Mouse (Mus musculus) embryonic facial prominence, embryonic 11.5 days (tissue): ENCODE measurements around the gene Fam160b1. TPM values are rescaled to one million over a fixed set of nuclear protein-coding genes. Genes with fewer than 3 reads are reported as not detected.

Experiments
- ATAC-seq: fragments of 200-750 bp; cut with Nextera tagmentation; replicated peaks from 2 replicates; pipeline ENCODE4 v1.8.0; 2017; ENCODE audit warnings: low read depth; ENCODE audit not compliant: insufficient number of reproducible peaks, low FRiP score, low TSS enrichment
- DNase-seq: peaks from one replicate; pipeline ENCODE4 v3.0.0-alpha.2; 2015; ENCODE audit warnings: low spot score
- H3K27ac ChIP-seq: fragments of 300-500 bp; sonication (generic); replicated peaks from 2 replicates; pipeline ENCODE4 v1.5.1; 2014; ENCODE audit warnings: mild to moderate bottlenecking, low read depth, low read length, control low read depth
- H3K27me3 ChIP-seq: fragments of 300-500 bp; sonication (generic); 2 replicates; pipeline ENCODE4 v1.6.1; 2014; ENCODE audit warnings: mild to moderate bottlenecking, low read length, moderate library complexity, mixed read lengths; ENCODE audit not compliant: control insufficient read depth, insufficient read depth
- H3K36me3 ChIP-seq: fragments of 300-500 bp; sonication (generic); replicated peaks from 2 replicates; pipeline ENCODE4 v1.6.1; 2014; ENCODE audit warnings: low read depth, mild to moderate bottlenecking, low read length, moderate library complexity, mixed read lengths; ENCODE audit not compliant: control insufficient read depth, insufficient read depth
- H3K4me1 ChIP-seq: fragments of 300-500 bp; sonication (generic); 2 replicates; pipeline ENCODE4 v1.6.1; 2014; ENCODE audit warnings: low read length, mixed read lengths; ENCODE audit not compliant: control insufficient read depth, insufficient read depth
- H3K4me2 ChIP-seq: fragments of 300-500 bp; sonication (generic); 2 replicates; pipeline ENCODE4 v1.6.1; 2014; ENCODE audit warnings: low read depth, mild to moderate bottlenecking, control low read depth, low read length, moderate library complexity
- H3K4me3 ChIP-seq: fragments of 300-500 bp; sonication (generic); 2 replicates; pipeline ENCODE4 v1.5.1; 2014; ENCODE audit warnings: low read depth, low read length, control low read depth
- H3K9ac ChIP-seq: fragments of 300-500 bp; sonication (generic); replicated peaks from 2 replicates; pipeline ENCODE4 v1.6.1; 2014; ENCODE audit warnings: mild to moderate bottlenecking, control low read depth, low read length
- H3K9me3 ChIP-seq: fragments of 300-500 bp; sonication (generic); replicated peaks from 2 replicates; pipeline ENCODE4 v1.6.1; 2016; ENCODE audit warnings: mild to moderate bottlenecking, low read length, inconsistent platforms, mixed read lengths; ENCODE audit not compliant: control insufficient read depth
- WGBS: fragments of 180-500 bp; shearing (Covaris S2); extraction: QIAGEN DNeasy Blood & Tissue Kit; methylation state at CpG from one replicate; pipeline ENCODE4 v1.1.7; 2014; 5-methylcytosine and 5-hydroxymethylcytosine counted together
- polyA plus RNA-seq: library from polyadenylated mRNA; unstranded; fragments of >200 nt; fragmentation: Nextera tagmentation; extraction: Ambion mirVana; gene quantifications from 2 replicates; pipeline ENCODE4 v1.2.1, GENCODE M21; 2014

Fam160b1 gene
- polyA plus RNA-seq, 1 experiment from 2014 or later, result 14.9 TPM

GRCm38 (mm10) chr19:57417800-57418580 is 57.5 kb downstream of the Fam160b1 start:
- H3K36me3 ChIP-seq, result no peaks in the 10 kb centered on the region
- H3K4me3 ChIP-seq, result 0 out of 2 replicates have a peak overlapping the region, but pooled peaks have one; percentile 2
- H3K27me3 ChIP-seq, result no peaks in the 10 kb centered on the region
- H3K4me1 ChIP-seq, result no peaks in the 10 kb centered on the region; the same call in 1 of the 2 replicates
- no peak for ATAC-seq
- H3K9ac ChIP-seq, result no peak overlapping the region
- H3K27ac ChIP-seq, result no peak overlapping the region
- no peaks in the 10 kb centered on the region for H3K9me3 ChIP-seq
- H3K4me2 ChIP-seq, result peak overlapping the region; percentile 25
- peak; percentile 38 for DNase-seq
- WGBS, result 19% methylated on average over 17 of the region's 17 CpGs

GRCm38 (mm10) chr19:57423402-57423801 is 62.9 kb downstream of the Fam160b1 start:
- no peak overlapping the region for H3K27ac ChIP-seq
- no peak overlapping the region for H3K9ac ChIP-seq
- WGBS, result 19% methylated on average over 3 of the region's 3 CpGs
- ATAC-seq, result no peak
- H3K4me3 ChIP-seq, result no peak overlapping the region
- no peak overlapping the region for H3K4me2 ChIP-seq
- DNase-seq, result no peak
- H3K9me3 ChIP-seq, result no peaks in the 10 kb centered on the region
- no peaks in the 10 kb centered on the region for H3K27me3 ChIP-seq
- H3K4me1 ChIP-seq, result no peaks in the 10 kb centered on the region
- no peaks in the 10 kb centered on the region for H3K36me3 ChIP-seq

GRCm38 (mm10) chr19:57425296-57425695 is 64.8 kb downstream of the Fam160b1 start:
- WGBS, result 93% methylated on average over 15 of the region's 15 CpGs
- Histone ChIP-seq H3K4me1 (no peaks in the 10 kb centered on the region), H3K27me3 (no peaks in the 10 kb centered on the region), H3K4me3 (no peak overlapping the region), H3K4me2 (no peak overlapping the region), H3K27ac (no peak overlapping the region), H3K36me3 (no peaks in the 10 kb centered on the region), H3K9me3 (no peaks in the 10 kb centered on the region), H3K9ac (no peak overlapping the region)
- ATAC-seq (no peak), DNase-seq (no peak)

GRCm38 (mm10) chr19:57426841-57427240 is 66.4 kb downstream of the Fam160b1 start:
- ATAC-seq (no peak), DNase-seq (no peak)
- H3K9me3 ChIP-seq, result no peaks in the 10 kb centered on the region
- no peaks in the 10 kb centered on the region for H3K4me1 ChIP-seq
- 92% methylated on average over 8 of the region's 8 CpGs for WGBS
- H3K36me3 ChIP-seq, result no peaks in the 10 kb centered on the region
- H3K27ac ChIP-seq, result no peak overlapping the region
- no peak overlapping the region for H3K4me2 ChIP-seq
- H3K4me3 ChIP-seq, result no peak overlapping the region
- no peaks in the 10 kb centered on the region for H3K27me3 ChIP-seq
- H3K9ac ChIP-seq, result no peak overlapping the region

- 80% methylated on average over 14 of the region's 14 CpGs for WGBS
- H3K9ac ChIP-seq, result no peak overlapping the region
- DNase-seq, result no peak
- H3K4me1 ChIP-seq, result no peaks in the 10 kb centered on the region
- H3K27ac ChIP-seq, result no peak overlapping the region
- H3K9me3 ChIP-seq, result no peaks in the 10 kb centered on the region
- no peak for ATAC-seq
- no peaks in the 10 kb centered on the region for H3K36me3 ChIP-seq
- H3K4me2 ChIP-seq, result no peak overlapping the region
- no peaks in the 10 kb centered on the region for H3K27me3 ChIP-seq
- no peak overlapping the region for H3K4me3 ChIP-seq
These were observed 67.4 kb downstream of the Fam160b1 start for GRCm38 (mm10) chr19:57427756-57428438.

- no peak for DNase-seq
- H3K9me3 ChIP-seq, result no peaks in the 10 kb centered on the region
- 78% methylated on average over 3 of the region's 3 CpGs for WGBS
- H3K27me3 ChIP-seq, result no peaks in the 10 kb centered on the region
- no peak overlapping the region for H3K4me2 ChIP-seq
- no peak overlapping the region for H3K4me3 ChIP-seq
- no peak overlapping the region for H3K9ac ChIP-seq
- no peaks in the 10 kb centered on the region for H3K36me3 ChIP-seq
- ATAC-seq, result no peak
- H3K27ac ChIP-seq, result no peak overlapping the region
- no peaks in the 10 kb centered on the region for H3K4me1 ChIP-seq
These were observed 68.2 kb downstream of the Fam160b1 start for GRCm38 (mm10) chr19:57428641-57429040.

GRCm38 (mm10) chr19:57429926-57430325 is 69.4 kb downstream of the Fam160b1 start:
- no peak for DNase-seq
- 68% methylated on average over 6 of the region's 6 CpGs for WGBS

GRCm38 (mm10) chr19:57431476-57431875 is 71.0 kb downstream of the Fam160b1 start:
- H3K27me3 ChIP-seq, result no peaks in the 10 kb centered on the region
- no peak overlapping the region for H3K27ac ChIP-seq
- H3K36me3 ChIP-seq, result no peaks in the 10 kb centered on the region
- DNase-seq, result no peak
- H3K4me3 ChIP-seq, result no peak overlapping the region
- no peak for ATAC-seq
- no peaks in the 10 kb centered on the region for H3K4me1 ChIP-seq
- no peaks in the 10 kb centered on the region for H3K9me3 ChIP-seq
- 43% methylated on average over 6 of the region's 6 CpGs for WGBS
- H3K9ac ChIP-seq, result no peak overlapping the region
- no peak overlapping the region for H3K4me2 ChIP-seq

More at GRCm38 (mm10) chr19:57429926-57430325, 69.4 kb downstream of the Fam160b1 start:
- Histone ChIP-seq H3K9me3 (no peaks in the 10 kb centered on the region), H3K36me3 (no peaks in the 10 kb centered on the region), H3K9ac (no peak overlapping the region), H3K27ac (no peak overlapping the region), H3K4me3 (no peak overlapping the region), H3K4me2 (no peak overlapping the region), H3K4me1 (no peaks in the 10 kb centered on the region), H3K27me3 (no peaks in the 10 kb centered on the region)
- no peak for ATAC-seq
